Mouse (Mus musculus) embryonic facial prominence, embryonic 11.5 days (tissue): Measurements from ENCODE around the gene Dnajc25. TPM values are rescaled to one million over a fixed set of nuclear protein-coding genes. Genes with fewer than 3 reads are reported as not detected.

ENCODE experiments used
- ATAC-seq: fragments of 200-750 bp; cut with Nextera tagmentation; replicated peaks from 2 replicates; pipeline ENCODE4 v1.8.0; 2017; ENCODE audit warnings: low read depth; ENCODE audit not compliant: insufficient number of reproducible peaks, low FRiP score, low TSS enrichment
- DNase-seq: peaks from one replicate; pipeline ENCODE4 v3.0.0-alpha.2; 2015; ENCODE audit warnings: low spot score
- H3K27ac ChIP-seq: fragments of 300-500 bp; sonication (generic); replicated peaks from 2 replicates; pipeline ENCODE4 v1.5.1; 2014; ENCODE audit warnings: mild to moderate bottlenecking, low read depth, low read length, control low read depth
- H3K27me3 ChIP-seq: fragments of 300-500 bp; sonication (generic); 2 replicates; pipeline ENCODE4 v1.6.1; 2014; ENCODE audit warnings: mild to moderate bottlenecking, low read length, moderate library complexity, mixed read lengths; ENCODE audit not compliant: control insufficient read depth, insufficient read depth
- H3K36me3 ChIP-seq: fragments of 300-500 bp; sonication (generic); replicated peaks from 2 replicates; pipeline ENCODE4 v1.6.1; 2014; ENCODE audit warnings: low read depth, mild to moderate bottlenecking, low read length, moderate library complexity, mixed read lengths; ENCODE audit not compliant: control insufficient read depth, insufficient read depth
- H3K4me1 ChIP-seq: fragments of 300-500 bp; sonication (generic); 2 replicates; pipeline ENCODE4 v1.6.1; 2014; ENCODE audit warnings: low read length, mixed read lengths; ENCODE audit not compliant: control insufficient read depth, insufficient read depth
- H3K4me2 ChIP-seq: fragments of 300-500 bp; sonication (generic); 2 replicates; pipeline ENCODE4 v1.6.1; 2014; ENCODE audit warnings: low read depth, mild to moderate bottlenecking, control low read depth, low read length, moderate library complexity
- H3K4me3 ChIP-seq: fragments of 300-500 bp; sonication (generic); 2 replicates; pipeline ENCODE4 v1.5.1; 2014; ENCODE audit warnings: low read depth, low read length, control low read depth
- H3K9ac ChIP-seq: fragments of 300-500 bp; sonication (generic); replicated peaks from 2 replicates; pipeline ENCODE4 v1.6.1; 2014; ENCODE audit warnings: mild to moderate bottlenecking, control low read depth, low read length
- H3K9me3 ChIP-seq: fragments of 300-500 bp; sonication (generic); replicated peaks from 2 replicates; pipeline ENCODE4 v1.6.1; 2016; ENCODE audit warnings: mild to moderate bottlenecking, low read length, inconsistent platforms, mixed read lengths; ENCODE audit not compliant: control insufficient read depth
- WGBS: fragments of 180-500 bp; shearing (Covaris S2); extraction: QIAGEN DNeasy Blood & Tissue Kit; methylation state at CpG from one replicate; pipeline ENCODE4 v1.1.7; 2014; 5-methylcytosine and 5-hydroxymethylcytosine counted together
- polyA plus RNA-seq: library from polyadenylated mRNA; unstranded; fragments of >200 nt; fragmentation: Nextera tagmentation; extraction: Ambion mirVana; gene quantifications from 2 replicates; pipeline ENCODE4 v1.2.1, GENCODE M21; 2014

The Dnajc25 gene
- polyA plus RNA-seq, 1 experiment from 2014 or later = 6.1 TPM

GRCm38 (mm10) chr4:58995251-58995693 is 410 bp downstream of the Dnajc25 start:
- DNase-seq = no peak
- Histone ChIP-seq H3K4me3 (no peak overlapping the region), H3K4me2 (no peak overlapping the region), H3K27ac (no peak overlapping the region), H3K9ac (no peak overlapping the region), H3K36me3 (no peaks in the 10 kb centered on the region), H3K27me3 (no peaks in the 10 kb centered on the region), H3K4me1 (no peaks in the 10 kb centered on the region), H3K9me3 (no peaks in the 10 kb centered on the region)
- 78% methylated on average over 8 of the region's 8 CpGs for WGBS
- ATAC-seq = no peak; the same call in 1 of the 2 replicates

- Histone ChIP-seq H3K4me1 (no peaks in the 10 kb centered on the region), H3K27me3 (no peaks in the 10 kb centered on the region)
Measured at GRCm38 (mm10) chr4:58997081-58997480, 2.2 kb downstream of the Dnajc25 start.

GRCm38 (mm10) chr4:58998688-58999087 is 3.8 kb downstream of the Dnajc25 start:
- Histone ChIP-seq H3K27me3 (no peaks in the 10 kb centered on the region), H3K36me3 (no peaks in the 10 kb centered on the region), H3K27ac (no peak overlapping the region), H3K9ac (no peak overlapping the region), H3K4me3 (no peak overlapping the region), H3K9me3 (no peaks in the 10 kb centered on the region), H3K4me1 (no peaks in the 10 kb centered on the region), H3K4me2 (no peak overlapping the region)
- WGBS = 95% methylated on average over 1 of the region's 1 CpGs
- DNase-seq (no peak), ATAC-seq (no peak)

More at GRCm38 (mm10) chr4:58997081-58997480, 2.2 kb downstream of the Dnajc25 start:
- WGBS = 76% methylated on average over 5 of the region's 5 CpGs
- Histone ChIP-seq H3K36me3 (no peaks in the 10 kb centered on the region), H3K4me2 (no peak overlapping the region), H3K9me3 (no peaks in the 10 kb centered on the region), H3K9ac (no peak overlapping the region), H3K4me3 (no peak overlapping the region), H3K27ac (no peak overlapping the region)
- no peak for DNase-seq
- ATAC-seq = no peak

- no peak overlapping the region for H3K27ac ChIP-seq
- H3K9ac ChIP-seq = no peak overlapping the region
- no peak overlapping the region for H3K4me2 ChIP-seq
- ATAC-seq (no peak), DNase-seq (peak; percentile 78)
- H3K9me3 ChIP-seq = no peaks in the 10 kb centered on the region
- 9% methylated on average over 2 of the region's 2 CpGs for WGBS
- no peaks in the 10 kb centered on the region for H3K27me3 ChIP-seq
- H3K4me1 ChIP-seq = peaks cover 4% of the 10 kb centered on the region; the same call in 1 of the 2 replicates
- no peaks in the 10 kb centered on the region for H3K36me3 ChIP-seq
- no peak overlapping the region for H3K4me3 ChIP-seq
Measured at GRCm38 (mm10) chr4:58999686-59000085, 4.8 kb downstream of the Dnajc25 start.

- no peak overlapping the region for H3K4me2 ChIP-seq
- no peaks in the 10 kb centered on the region for H3K9me3 ChIP-seq
- ATAC-seq = no peak
- DNase-seq = peak; percentile 35
- H3K27me3 ChIP-seq = no peaks in the 10 kb centered on the region
- H3K4me3 ChIP-seq = no peak overlapping the region
- no peak overlapping the region for H3K9ac ChIP-seq
- peaks cover 4% of the 10 kb centered on the region; the same call in 1 of the 2 replicates for H3K4me1 ChIP-seq
- 3% methylated on average over 2 of the region's 2 CpGs for WGBS
- no peaks in the 10 kb centered on the region for H3K36me3 ChIP-seq
- no peak overlapping the region for H3K27ac ChIP-seq
Measured at GRCm38 (mm10) chr4:59000614-59001013, 5.8 kb downstream of the Dnajc25 start.

- H3K27me3 ChIP-seq = no peaks in the 10 kb centered on the region
- peak within 1 kb of the TSS; percentile 78; the same call in 1 of the 2 replicates for H3K27ac ChIP-seq
- no peaks in the 10 kb centered on the region for H3K9me3 ChIP-seq
- WGBS = under 1% methylated on average over 84 of the region's 89 CpGs
- H3K9ac ChIP-seq = peak within 1 kb of the TSS; percentile 93
- peak; percentile 96 for ATAC-seq
- H3K36me3 ChIP-seq = no peaks in the 10 kb centered on the region
- peak; percentile 96 for DNase-seq
- peak within 1 kb of the TSS; percentile 95 for H3K4me3 ChIP-seq
- H3K4me2 ChIP-seq = peak within 1 kb of the TSS; percentile 81
- H3K4me1 ChIP-seq = peaks cover 4% of the 10 kb centered on the region; the same call in 1 of the 2 replicates
Measured at GRCm38 (mm10) chr4:59002948-59003805, 8.3 kb downstream of the Dnajc25 start, which contains the start of gene Gm20503. TSS of gene Gm20503 (plus strand) at chr4:59003210.

GRCm38 (mm10) chr4:59003806-59004200 is 8.9 kb downstream of the Dnajc25 start:
- no peaks in the 10 kb centered on the region for H3K9me3 ChIP-seq
- peak overlapping the region; percentile 81 for H3K4me2 ChIP-seq
- peaks cover 4% of the 10 kb centered on the region; the same call in 1 of the 2 replicates for H3K4me1 ChIP-seq
- WGBS = 41% methylated on average over 7 of the region's 7 CpGs
- no peaks in the 10 kb centered on the region for H3K27me3 ChIP-seq
- H3K36me3 ChIP-seq = no peaks in the 10 kb centered on the region
- DNase-seq = no peak
- ATAC-seq = no peak
- H3K4me3 ChIP-seq = peak overlapping the region; percentile 95
- peak overlapping the region; percentile 93 for H3K9ac ChIP-seq
- H3K27ac ChIP-seq = no peak overlapping the region

- no peak for ATAC-seq
- Histone ChIP-seq H3K4me3 (no peak overlapping the region), H3K27ac (no peak overlapping the region), H3K27me3 (no peaks in the 10 kb centered on the region), H3K36me3 (no peaks in the 10 kb centered on the region), H3K4me2 (no peak overlapping the region), H3K9ac (no peak overlapping the region), H3K9me3 (no peaks in the 10 kb centered on the region), H3K4me1 (peaks cover 4% of the 10 kb centered on the region; the same call in 1 of the 2 replicates)
- 38% methylated on average over 8 of the region's 8 CpGs for WGBS
- DNase-seq = peak; percentile 15
Measured at GRCm38 (mm10) chr4:59006211-59006610, 11.3 kb downstream of the Dnajc25 start.
